ENCODE assay signal across 8 mouse cellular contexts in the genomic region with DNA sequence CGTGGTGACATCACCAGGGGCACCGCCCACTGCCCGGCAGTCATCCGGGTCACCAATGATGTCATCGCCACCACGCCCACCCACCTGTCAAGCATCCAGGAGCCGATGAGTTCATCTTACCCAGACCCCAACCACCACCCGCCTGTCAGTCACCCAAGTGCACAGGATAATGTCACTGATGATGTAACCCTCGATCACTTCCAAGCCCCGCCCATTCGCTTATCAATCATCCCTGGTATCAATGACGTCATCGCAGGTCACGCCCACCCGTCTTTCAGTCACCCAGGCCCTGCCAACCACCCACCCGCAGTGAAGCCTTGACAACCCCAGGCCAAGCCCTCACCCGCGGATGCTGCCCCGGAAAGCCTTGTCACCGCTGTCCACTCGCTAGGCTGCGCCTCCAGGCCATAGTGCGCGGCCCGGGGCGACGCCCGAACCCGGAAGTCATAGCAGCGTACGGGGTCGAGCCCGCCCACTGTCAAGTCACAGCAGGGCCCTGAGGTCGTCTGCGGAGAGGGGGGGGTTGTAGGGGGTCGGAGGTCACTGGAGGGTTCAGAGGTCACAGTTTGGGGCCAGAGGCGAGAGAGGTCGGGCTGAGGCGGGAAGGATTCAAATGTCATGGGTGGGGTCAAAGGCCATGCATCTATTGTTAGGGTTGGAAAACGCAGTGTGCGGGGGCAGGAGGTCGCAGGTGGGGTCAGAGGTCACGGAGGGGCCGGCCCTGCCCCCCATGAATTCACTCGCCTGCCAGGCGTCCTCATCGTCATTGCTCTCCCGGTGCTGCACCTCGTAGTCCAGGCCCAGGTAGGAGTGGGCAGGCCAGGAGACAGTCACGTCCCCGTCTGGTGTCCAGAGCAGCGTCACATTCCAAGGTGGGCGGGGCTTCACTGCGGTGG. TPM values are rescaled to one million over a fixed set of nuclear protein-coding genes. Genes with fewer than 3 reads are reported as not detected.
A peak's percentile ranks its signal among the peaks of the same experiment; 100 is the strongest.
DNase-seq lines count a peak whose midpoint lies in the region; ATAC-seq and TF ChIP-seq lines count a peak whose summit lies in the region.

No protein-coding gene starts in this region.

- 71% methylated on average over 54 of the region's 54 CpGs for WGBS in heart, embryonic 16.5 days
- 93% methylated on average over 54 of the region's 54 CpGs for WGBS in thymus, adult 2 months

- H3K4me1 ChIP-seq in CH12.LX (ENCODE audit: control insufficient read depth in 1 of 2, insufficient read depth in 2 of 2) = no peaks in the 10 kb centered on the region; a peak in 1 of 4 replicates
- no peaks in the 10 kb centered on the region for H3K4me1 ChIP-seq in cortical plate, adult 2 months (ENCODE audit: control insufficient read depth, insufficient read depth, low read length)
- H3K4me1 ChIP-seq in heart, embryonic 16.5 days (ENCODE audit: control insufficient read depth, insufficient read depth, low read length) = no peaks in the 10 kb centered on the region
- H3K4me1 ChIP-seq in thymus, adult 2 months (replicated peaks; ENCODE audit: control insufficient read depth, insufficient read depth, low read length) = peaks cover 5% of the 10 kb centered on the region; the same call in 1 of the 2 replicates

- no peak for TF ChIP-seq EP300 in CH12.LX (IDR thresholded peaks at IDR 0.05; ENCODE audit: low read length)

- peaks cover 41 to 54% of the 10 kb centered on the region in 2 experiments for H3K36me3 ChIP-seq in CH12.LX (replicated peaks in 1 of 2; ENCODE audit: control insufficient read depth in 1 of 2, insufficient read depth in 1 of 2, low read length in 1 of 2)
- peaks cover 31% of the 10 kb centered on the region for H3K36me3 ChIP-seq in heart, embryonic 16.5 days (ENCODE audit: control insufficient read depth, insufficient read depth)
- H3K36me3 ChIP-seq in thymus, adult 2 months (ENCODE audit: control insufficient read depth, insufficient read depth, low read length) = no peaks in the 10 kb centered on the region

- in situ Hi-C loops in CH12.LX (cut with MboI; ENCODE audit: low pct_ligation_motif_present, low pct_unique_long_range_greater_than_20kb, low sequenced_read_pairs) = no loop called here

- H3K9ac ChIP-seq in CH12.LX (ENCODE audit: insufficient read depth, low read depth) = no peak overlapping the region
- H3K9ac ChIP-seq in heart, embryonic 16.5 days (ENCODE audit: low read length) = no peak overlapping the region

- ATAC-seq in heart, embryonic 16.5 days (replicated peaks; ENCODE audit: extremely low read depth, insufficient read depth, low FRiP score) = no peak

- H3K4me3 ChIP-seq in CH12.LX (replicated peaks in 1 of 3; ENCODE audit: low read depth in 2 of 3, low read length in 2 of 3, poor library complexity in 1 of 3) = peak overlapping the region; percentile 25 to 57 (median 50)
- H3K4me3 ChIP-seq in cortical plate, adult 2 months (ENCODE audit: insufficient read depth, low read length) = peak overlapping the region; percentile 55
- H3K4me3 ChIP-seq in heart, embryonic 16.5 days (ENCODE audit: low read length) = peak overlapping the region; percentile 77
- H3K4me3 ChIP-seq in thymus, adult 2 months (ENCODE audit: control insufficient read depth, insufficient read depth, low read length) = peak overlapping the region; percentile 78

- dilution Hi-C loops in CH12.LX (cut with MboI; ENCODE audit: extremely low pct_ligation_motif_present, extremely low pct_unique_long_range_greater_than_20kb, low sequenced_read_pairs) = no loop called here

- peaks cover 49% of the 10 kb centered on the region for H3K9me3 ChIP-seq in CH12.LX (replicated peaks; ENCODE audit: low read length)
- H3K9me3 ChIP-seq in heart, embryonic 16.5 days (replicated peaks; ENCODE audit: control insufficient read depth, low read length) = peaks cover 57% of the 10 kb centered on the region

- TF ChIP-seq CTCF in CH12.LX (conservative IDR thresholded peaks at IDR 0.05 in 1 of 2, IDR thresholded peaks at IDR 0.05 in 1 of 2; ENCODE audit: low read depth in 2 of 2, low read length in 2 of 2) = no peak
- no peak for TF ChIP-seq CTCF in cortical plate, adult 2 months (IDR thresholded peaks at IDR 0.05; ENCODE audit: extremely low read depth, insufficient read depth, low read length)
- TF ChIP-seq CTCF in thymus, adult 2 months (IDR thresholded peaks at IDR 0.05; ENCODE audit: borderline replicate concordance, control insufficient read depth, extremely low read depth, insufficient read depth, low read length, poor library complexity) = no peak

- DNase-seq in adrenal gland, adult 18-20 months (ENCODE audit: low spot score in 2 of 2) = peak; percentile 33 to 50
- DNase-seq in adrenal gland, postnatal 10 days = no peak
- DNase-seq in CH12.LX (ENCODE audit: extremely low read depth) = no peak
- DNase-seq in layer of hippocampus, adult 9-10 months (ENCODE audit: low spot score) = peak; percentile 12
- peak; percentile 35 for DNase-seq in mesoderm, embryonic 11.5 days (ENCODE audit: low read depth, low spot score)
- peak; percentile 26 for DNase-seq in thymus, adult 2 months

- H3K4me2 ChIP-seq in CH12.LX (ENCODE audit: insufficient read depth, low read depth, poor library complexity, severe bottlenecking) = no peak overlapping the region
- H3K4me2 ChIP-seq in heart, embryonic 16.5 days (ENCODE audit: low read depth, low read length) = peak overlapping the region; percentile 81; the same call in 1 of the 2 replicates

- no peaks in the 10 kb centered on the region for H3K79me2 ChIP-seq in CH12.LX (replicated peaks; ENCODE audit: control insufficient read depth, extremely low read depth, insufficient read depth, poor library complexity, severe bottlenecking)

- H3K27me3 ChIP-seq in CH12.LX (replicated peaks) = no peaks in the 10 kb centered on the region
- H3K27me3 ChIP-seq in heart, embryonic 16.5 days (ENCODE audit: control insufficient read depth, insufficient read depth, low read length) = no peaks in the 10 kb centered on the region
- H3K27me3 ChIP-seq in thymus, adult 2 months (ENCODE audit: control insufficient read depth, insufficient read depth, low read length) = no peaks in the 10 kb centered on the region

- TF ChIP-seq RAD21 in CH12.LX (IDR thresholded peaks at IDR 0.05; ENCODE audit: low read depth, low read length) = no peak

- peak overlapping the region; percentile 100 for H3K27ac ChIP-seq in CH12.LX (ENCODE audit: insufficient read depth, low read depth)
- H3K27ac ChIP-seq in cortical plate, adult 2 months (ENCODE audit: insufficient read depth, low read length) = no peak overlapping the region
- no peak overlapping the region; the same call in 1 of the 2 replicates for H3K27ac ChIP-seq in heart, embryonic 16.5 days (ENCODE audit: low read length)
- no peak overlapping the region for H3K27ac ChIP-seq in thymus, adult 2 months (ENCODE audit: control insufficient read depth, insufficient read depth, low read length)

- no peak for TF ChIP-seq POLR2A in CH12.LX (IDR thresholded peaks at IDR 0.05; ENCODE audit: low read depth, low read length)
- TF ChIP-seq POLR2A in cortical plate, adult 2 months (IDR thresholded peaks at IDR 0.05; ENCODE audit: extremely low read depth, insufficient read depth, low read length) = no peak
- TF ChIP-seq POLR2A in thymus, adult 2 months (IDR thresholded peaks at IDR 0.05; ENCODE audit: control insufficient read depth, extremely low read depth, insufficient read depth, low read length, poor library complexity) = no peak

TF ChIP-seq in CH12.LX, 34 proteins besides CTCF, POLR2A, EP300 and RAD21:
- TF ChIP-seq TBP (conservative IDR thresholded peaks at IDR 0.05; ENCODE audit: low read depth, low read length) = no peak
- no peak for TF ChIP-seq SIN3A (IDR thresholded peaks at IDR 0.05; ENCODE audit: low read length)
- no peak for TF ChIP-seq POLR2AphosphoS2 (IDR thresholded peaks at IDR 0.05; ENCODE audit: low read depth, low read length)
- no peak for TF ChIP-seq MAX (IDR thresholded peaks at IDR 0.05; ENCODE audit: low read length)
- no peak for TF ChIP-seq NRF1 (IDR thresholded peaks at IDR 0.05; ENCODE audit: low read depth, low read length)
- no peak for TF ChIP-seq JUN (IDR thresholded peaks at IDR 0.05; ENCODE audit: insufficient read depth, low read depth, low read length)
- TF ChIP-seq MYC (IDR thresholded peaks at IDR 0.05; ENCODE audit: low read depth, low read length) = no peak
- TF ChIP-seq KAT2A (IDR thresholded peaks at IDR 0.05; ENCODE audit: insufficient replicate concordance, low read length) = no peak
- no peak for TF ChIP-seq USF2 (conservative IDR thresholded peaks at IDR 0.05; ENCODE audit: low read depth, low read length)

RNA-seq across cellular contexts. Expression of a gene that starts 2.9 kb away (rescaled TPM):
- total RNA-seq in adrenal gland, adult 18-20 months (2021) = 10 to 100 TPM; 36.6 to 38.6 TPM
- 10 to 100 TPM; 23.1 to 25.9 TPM for total RNA-seq in adrenal gland, postnatal 10 days (2021)
- total RNA-seq in CH12.LX (2012; rRNA removed) (25.4 and 32.5 TPM in 2 replicates), CH12.LX (2014; rRNA removed) (9.3 and 10.5 TPM in 2 replicates)
- 22.2 and 22.6 TPM in 2 replicates for polyA plus RNA-seq in CH12.LX (2012; ENCODE audit: insufficient read length, low read depth)
- 26.5 and 28.2 TPM in 2 replicates for polyA plus RNA-seq in cortical plate, adult 2 months (2012; rRNA removed)
- polyA plus RNA-seq in heart, embryonic 16.5 days (2015; fragmentation: Nextera tagmentation; extraction: Ambion mirVana) = 9.0 and 10.0 TPM in 2 replicates
- 54.4 and 57.9 TPM in 2 replicates for polyA plus RNA-seq in thymus, adult 2 months (2012; rRNA removed)

Comparison
In these comparisons a context has a peak if more than half of its experiments do, and no peak if none do; other contexts are left out.
1. DNase-seq: peak in adrenal gland, adult 18-20 months (2 of 2), layer of hippocampus, adult 9-10 months (single experiment), mesoderm, embryonic 11.5 days (single experiment) and thymus, adult 2 months (single experiment); none in adrenal gland, postnatal 10 days (single experiment) and CH12.LX (single experiment).
2. Peak in every context shown above with its lines, with median percentiles within 50 percentile points of each other: H3K4me3 ChIP-seq.